Mouse (Mus musculus): ENCODE measurements around the gene Csf2rb. TPM values are rescaled to one million over a fixed set of nuclear protein-coding genes. Genes with fewer than 3 reads are reported as not detected.
"Not testable (repeated sequence)": the region's sequence is repeated elsewhere in the genome, so short reads cannot be mapped to it uniquely, and the experiment has no call there.

Gene Csf2rb
- total RNA-seq, 2 experiments from 2014 or later = 1.9 to 2.3 TPM

- TF ChIP-seq CTCF (IDR thresholded peaks at IDR 0.05) = no peak
- DNase-seq (ENCODE audit: extremely low spot score in 1 of 2, low spot score in 2 of 2) = no peak
- intact Hi-C loops (cut with DNase I) = no loop called here
- Histone ChIP-seq H3K4me3 (no peak overlapping the region), H3K27ac (no peak overlapping the region)
These were observed 5.2 kb downstream of the Csf2rb start for GRCm38 (mm10) chr15:78330706-78331105.

DNA sequence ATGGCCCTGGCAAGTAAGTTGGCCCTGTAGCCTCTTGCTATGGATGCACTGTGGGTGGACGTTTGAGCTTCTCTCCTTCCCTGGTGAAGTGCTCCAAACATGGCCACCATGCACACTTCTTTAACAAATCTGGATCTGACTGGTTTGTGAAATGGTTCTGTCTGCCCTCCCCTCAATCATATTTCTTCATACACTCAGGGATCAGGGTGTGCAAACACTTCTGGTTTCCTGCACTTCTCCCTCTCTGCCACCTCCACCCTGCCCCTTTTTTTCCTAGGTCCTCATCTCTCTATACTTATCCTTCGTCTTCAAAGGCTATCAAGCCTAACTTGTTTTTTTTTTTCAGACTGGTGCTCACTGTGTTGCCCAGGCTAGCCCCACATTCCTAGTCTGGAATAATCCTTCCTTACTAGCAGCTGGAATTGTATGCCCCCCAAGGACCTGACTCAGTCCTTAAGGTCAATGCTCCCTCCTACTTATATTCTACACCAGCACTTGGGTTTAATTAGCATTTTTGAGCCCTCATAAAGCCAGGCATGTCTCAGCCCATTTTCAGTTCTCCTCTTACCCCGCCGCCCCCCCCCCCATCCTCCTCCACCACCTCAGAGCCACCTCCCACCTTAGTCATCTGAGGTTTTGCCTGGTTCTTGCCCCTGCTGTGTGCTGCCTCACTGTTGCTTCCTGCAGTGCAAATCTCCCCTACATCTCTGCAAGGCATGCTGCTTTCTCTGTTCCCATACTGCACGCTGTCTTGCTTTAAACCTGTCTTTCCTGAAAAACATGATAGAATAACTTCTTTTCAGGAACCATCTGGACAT lies 6.2 kb downstream of the Csf2rb start:
- no peak for TF ChIP-seq CTCF (IDR thresholded peaks at IDR 0.05)
- intact Hi-C loops (cut with DNase I) = no loop called here
- H3K27ac ChIP-seq = no peak overlapping the region
- DNase-seq (ENCODE audit: extremely low spot score in 1 of 2, low spot score in 2 of 2) = no peak
- no peak overlapping the region for H3K4me3 ChIP-seq

GRCm38 (mm10) chr15:78332981-78333380 lies 7.4 kb downstream of the Csf2rb start:
- no peak for TF ChIP-seq CTCF (IDR thresholded peaks at IDR 0.05)
- DNase-seq (ENCODE audit: extremely low spot score in 1 of 2, low spot score in 2 of 2) = no peak
- no peak overlapping the region for H3K4me3 ChIP-seq
- intact Hi-C loops (cut with DNase I) = no loop called here
- no peak overlapping the region for H3K27ac ChIP-seq

GRCm38 (mm10) chr15:78334380-78334779 lies 8.8 kb downstream of the Csf2rb start:
- intact Hi-C loops (cut with DNase I) = no loop called here
- Histone ChIP-seq H3K4me3 (no peak overlapping the region), H3K27ac (no peak overlapping the region)
- TF ChIP-seq CTCF (IDR thresholded peaks at IDR 0.05) = no peak
- no peak for DNase-seq (ENCODE audit: extremely low spot score in 1 of 2, low spot score in 2 of 2)

DNA sequence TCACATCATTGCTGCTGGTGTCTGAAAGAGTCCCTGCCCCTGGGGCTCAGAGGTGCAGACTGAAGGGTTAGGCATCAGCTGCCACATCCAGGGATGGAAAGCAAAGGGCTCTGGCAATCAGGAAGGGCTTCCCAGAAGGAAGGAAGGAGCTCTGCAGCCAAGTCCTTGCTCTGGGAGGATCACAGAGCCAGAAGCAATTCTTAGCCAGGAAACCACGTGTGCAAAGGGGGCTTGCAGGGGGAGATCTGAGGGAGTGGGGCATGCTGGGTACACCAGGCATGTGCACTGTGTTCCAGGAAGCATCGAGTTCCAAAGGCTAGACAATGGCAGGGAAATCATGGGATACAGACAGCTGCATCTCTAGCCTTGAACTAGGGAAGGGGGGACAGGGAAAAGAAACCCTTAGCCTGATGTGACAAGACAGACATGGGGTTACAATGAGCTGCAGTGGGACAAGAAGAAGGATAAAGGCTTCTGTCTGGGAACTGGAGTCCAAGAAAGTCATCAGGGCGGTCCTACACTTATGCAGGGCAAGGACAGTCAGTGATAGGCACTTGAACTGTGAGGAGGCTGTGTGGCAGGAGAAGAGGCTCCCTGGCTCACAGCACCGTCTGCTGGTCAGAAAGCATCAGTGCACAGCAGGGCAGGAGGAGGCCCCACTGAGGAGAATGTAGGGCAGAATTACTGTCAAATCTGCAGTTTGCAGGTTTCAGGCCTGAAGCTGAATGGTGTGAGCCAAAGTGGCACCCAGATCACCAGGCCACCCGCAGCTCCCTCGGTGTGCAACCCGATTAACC lies 14.3 kb downstream of the Csf2rb start:
- not testable (repeated sequence) for H3K27ac ChIP-seq, H3K4me3 ChIP-seq
- peak; percentile 52 to 68 for DNase-seq (ENCODE audit: extremely low spot score in 1 of 2, low spot score in 2 of 2)
- peak; percentile 97 for TF ChIP-seq CTCF (IDR thresholded peaks at IDR 0.05)
- intact Hi-C loops (cut with DNase I) = loop anchor here (1.0 to 5.0 kb wide), 3 partner anchors 43 to 163 kb away; no protein-coding TSS in a partner anchor

DNA sequence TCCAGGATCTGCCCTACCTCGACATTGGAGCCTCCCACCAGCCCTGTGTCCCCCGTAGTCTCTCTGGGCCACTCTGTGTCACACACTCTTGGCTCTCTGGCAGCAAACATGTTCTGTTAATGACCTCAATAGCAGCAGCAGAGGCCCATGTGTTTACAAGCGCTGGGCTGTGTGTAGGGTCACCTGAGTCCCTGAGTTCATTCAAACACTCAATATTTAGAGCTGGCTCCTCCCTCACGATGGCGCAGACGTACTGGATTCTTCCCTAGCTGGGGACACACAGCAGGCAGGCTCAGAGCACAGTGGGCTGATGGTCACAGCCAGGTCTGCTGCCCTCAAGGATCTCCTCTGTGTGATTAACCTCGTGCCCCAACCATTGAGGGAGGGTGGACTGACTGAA lies 15.4 kb downstream of the Csf2rb start:
- not testable (repeated sequence) for H3K4me3 ChIP-seq; DNase-seq (ENCODE audit: extremely low spot score in 1 of 2, low spot score in 2 of 2); H3K27ac ChIP-seq
- intact Hi-C loops (cut with DNase I) = loop anchor here (1.0 to 2.0 kb wide), 2 partner anchors 83 to 164 kb away; no protein-coding TSS in a partner anchor

- intact Hi-C loops (cut with DNase I) = no loop called here
- H3K4me3 ChIP-seq = no peak overlapping the region
- DNase-seq (ENCODE audit: extremely low spot score in 1 of 2, low spot score in 2 of 2) = no peak
- H3K27ac ChIP-seq = no peak overlapping the region
- no peak for TF ChIP-seq CTCF (IDR thresholded peaks at IDR 0.05)
These were observed 18.1 kb downstream of the Csf2rb start for GRCm38 (mm10) chr15:78343683-78344082.

GRCm38 (mm10) chr15:78344567-78344966 lies 19.0 kb downstream of the Csf2rb start:
- H3K27ac ChIP-seq = no peak overlapping the region
- TF ChIP-seq CTCF (IDR thresholded peaks at IDR 0.05) = no peak
- H3K4me3 ChIP-seq = no peak overlapping the region
- intact Hi-C loops (cut with DNase I) = no loop called here
- DNase-seq (ENCODE audit: extremely low spot score in 1 of 2, low spot score in 2 of 2) = no peak

GRCm38 (mm10) chr15:78351586-78352165 lies 26.1 kb downstream of the Csf2rb start:
- Histone ChIP-seq H3K4me3 (no peak overlapping the region), H3K27ac (no peak overlapping the region)
- TF ChIP-seq CTCF (IDR thresholded peaks at IDR 0.05) = no peak
- DNase-seq (ENCODE audit: extremely low spot score in 1 of 2, low spot score in 2 of 2) = no peak
- intact Hi-C loops (cut with DNase I) = no loop called here

DNA sequence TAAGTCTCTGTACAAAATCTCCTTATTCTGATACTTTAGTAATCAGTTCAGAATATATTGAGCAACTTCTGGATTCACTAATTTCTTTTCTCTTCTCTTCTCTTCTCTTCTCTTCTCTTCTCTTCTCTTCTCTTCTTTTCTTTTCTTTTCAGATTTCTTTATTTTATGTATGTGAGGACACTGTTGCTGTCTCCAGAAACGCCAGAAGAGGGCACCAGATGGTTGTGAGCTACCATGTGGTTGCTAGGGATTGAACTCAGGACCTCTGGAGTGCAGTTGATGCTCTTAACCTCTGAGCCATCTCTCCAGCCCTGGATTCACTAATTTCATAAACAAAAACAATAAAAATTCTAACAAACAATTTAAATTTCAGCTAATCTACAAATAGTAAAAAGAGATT lies 29.4 kb downstream of the Csf2rb start:
- H3K27ac ChIP-seq = no peak overlapping the region
- intact Hi-C loops (cut with DNase I) = loop anchor here (1.0 kb wide), 1 partner anchor 67 kb away; no protein-coding TSS in a partner anchor
- DNase-seq (ENCODE audit: extremely low spot score in 1 of 2, low spot score in 2 of 2) = peak; percentile 44 to 63
- TF ChIP-seq CTCF (IDR thresholded peaks at IDR 0.05) = peak; percentile 71
- H3K4me3 ChIP-seq = no peak overlapping the region

- no peak overlapping the region for H3K4me3 ChIP-seq
- intact Hi-C loops (cut with DNase I) = loop anchor here (1.0 kb wide), 1 partner anchor 67 kb away; no protein-coding TSS in a partner anchor
- DNase-seq (ENCODE audit: extremely low spot score in 1 of 2, low spot score in 2 of 2) = no peak
- H3K27ac ChIP-seq = no peak overlapping the region
- no peak for TF ChIP-seq CTCF (IDR thresholded peaks at IDR 0.05)
These were observed 30.0 kb downstream of the Csf2rb start for GRCm38 (mm10) chr15:78355548-78355947.

DNA sequence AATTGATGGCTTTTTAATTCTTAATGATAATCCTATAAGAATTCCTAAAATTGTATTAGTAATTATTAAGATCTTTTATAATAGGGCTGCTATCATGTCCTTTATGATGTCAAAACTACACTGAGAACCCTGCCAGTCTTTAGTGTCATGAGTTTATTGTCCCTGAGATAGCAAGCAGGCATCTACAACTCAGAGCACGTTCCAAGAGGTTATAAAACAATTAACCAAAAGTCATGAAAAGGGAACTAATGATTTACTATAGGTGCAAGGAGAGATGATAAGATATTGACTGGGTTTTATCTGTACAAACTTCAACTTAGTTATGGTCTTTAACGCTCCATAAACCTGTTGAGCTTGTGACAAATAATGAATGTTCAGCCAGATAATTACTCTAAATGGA lies 40.4 kb downstream of the Csf2rb start:
- no peak for TF ChIP-seq CTCF (IDR thresholded peaks at IDR 0.05)
- Histone ChIP-seq H3K4me3 (no peak overlapping the region), H3K27ac (no peak overlapping the region)
- DNase-seq (ENCODE audit: extremely low spot score in 1 of 2, low spot score in 2 of 2) = no peak
- intact Hi-C loops (cut with DNase I) = loop anchor here (5.0 kb wide), 2 partner anchors 41 to 181 kb away; partner anchors contain the start of genes Mpst and Tst

All from left cerebral cortex, adult 2 months (tissue).